Mouse (Mus musculus) left cerebral cortex, postnatal 36 days (tissue): ENCODE results near the gene Ccdc78. TPM values are rescaled to one million over a fixed set of nuclear protein-coding genes. Genes with fewer than 3 reads are reported as not detected.
A peak's percentile ranks its signal among the peaks of the same experiment; 100 is the strongest.
"Not testable (repeated sequence)": the region's sequence is repeated elsewhere in the genome, so short reads cannot be mapped to it uniquely, and the experiment has no call there.

Experiments
- DNase-seq, 2 experiments: peaks; one replicate each; pipeline ENCODE4 v3.0.0; 2021 to 2022; ENCODE audit warnings: low spot score in 2 of 2, mixed read lengths in 1 of 2
- intact Hi-C: fragments of 180-260 bp; cut with DNase I; formaldehyde crosslinking; loops from one replicate; pipeline ENCODE4 v1.15.1; 2025
- total RNA-seq, 2 experiments: library from RNA; stranded (reverse); gene quantifications; 2 replicates each; pipeline ENCODE4 v1.2.3; 2021

The Ccdc78 gene
- total RNA-seq, 2 experiments from 2014 or later, result not detected

DNA sequence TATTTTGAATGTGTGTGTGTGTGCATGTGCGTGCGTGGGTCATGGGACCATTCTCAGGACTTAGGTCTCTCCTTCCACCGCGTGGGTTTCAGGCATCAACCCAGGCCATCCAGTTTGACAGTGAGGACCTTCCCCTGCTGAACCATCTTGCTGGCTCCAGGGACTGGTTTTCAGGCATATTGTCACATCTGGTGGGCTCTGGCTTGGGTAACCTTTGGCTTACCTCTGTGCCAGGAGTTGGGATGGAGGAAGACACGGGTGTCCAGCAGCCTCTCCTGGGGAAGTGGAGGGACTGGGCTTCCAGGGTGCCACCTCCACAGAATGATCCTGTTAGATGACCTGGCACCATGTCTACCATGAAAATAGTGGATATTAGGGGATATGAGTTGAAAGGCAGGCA lies 8.4 kb upstream of the Ccdc78 start:
- intact Hi-C loops, result no loop called here
- DNase-seq, result no peak

GRCm38 (mm10) chr17:25781339-25781738 lies 5.0 kb upstream of the Ccdc78 start:
- DNase-seq, result no peak
- intact Hi-C loops, result no loop called here

- DNase-seq, result no peak
Measured at GRCm38 (mm10) chr17:25783086-25783485, 3.3 kb upstream of the Ccdc78 start.

GRCm38 (mm10) chr17:25783861-25784574 lies 2.4 kb upstream of the Ccdc78 start:
- no peak for DNase-seq
- intact Hi-C loops, result no loop called here

More at GRCm38 (mm10) chr17:25783086-25783485, 3.3 kb upstream of the Ccdc78 start:
- intact Hi-C loops, result no loop called here

DNA sequence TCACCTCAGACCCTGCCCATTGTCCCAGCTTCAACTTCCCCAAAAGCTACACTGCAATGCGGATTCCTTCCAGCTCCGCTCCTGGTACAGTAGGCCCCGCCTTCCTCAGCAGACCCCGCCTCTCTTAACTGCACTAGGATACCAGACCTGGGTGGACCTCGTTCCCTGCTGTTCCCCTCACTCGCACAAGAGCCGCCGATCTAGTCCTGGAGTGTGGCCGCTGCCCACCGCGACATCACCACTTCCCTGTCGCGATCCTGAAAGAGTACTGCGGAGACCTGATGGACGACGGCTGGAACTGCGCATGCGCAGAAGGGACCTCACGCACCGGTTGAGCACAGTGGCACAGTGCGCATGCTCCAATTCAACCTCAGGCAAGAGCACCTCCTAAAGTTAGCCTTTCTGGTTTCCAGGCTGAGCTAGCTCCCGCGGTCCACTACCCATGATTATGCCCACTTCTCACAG lies 1.1 kb upstream of the Ccdc78 start, which contains the start of gene Haghl:
Haghl (minus strand) TSS at position 393 of the 465 bp plus-strand sequence.
- intact Hi-C loops, result no loop called here
- peak; percentile 96 to 98 for DNase-seq

GRCm38 (mm10) chr17:25786781-25787504 lies 563 bp downstream of the Ccdc78 start:
- intact Hi-C loops, result no loop called here
- no peak for DNase-seq

DNA sequence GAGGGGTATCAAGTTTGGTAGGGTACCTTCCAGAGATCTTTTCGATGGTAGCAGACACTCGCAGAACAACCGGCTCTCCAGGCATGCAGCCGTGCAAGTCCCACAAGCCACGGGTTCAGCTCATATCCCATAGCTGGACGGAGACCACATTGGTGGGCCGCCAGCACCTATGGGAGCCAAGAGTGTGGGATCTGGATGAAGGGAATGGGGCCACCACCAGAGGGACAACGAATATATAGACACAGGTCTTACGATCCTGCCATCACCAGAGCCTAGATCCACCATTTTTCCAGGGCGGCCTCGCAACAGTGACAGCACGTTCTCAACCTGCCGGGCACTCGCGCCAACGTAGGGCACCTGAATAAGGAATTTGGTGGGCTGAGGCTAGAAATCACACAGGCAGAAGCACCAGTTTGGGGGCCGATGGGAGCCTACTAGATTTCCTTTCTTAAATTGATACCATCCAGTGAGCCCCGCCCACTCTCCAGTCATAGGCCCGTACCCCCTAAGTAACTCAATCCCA lies 5.0 kb downstream of the Ccdc78 start:
- DNase-seq, result no peak
- intact Hi-C loops, result loop anchor here (5.0 kb wide), 1 partner anchor 314 kb away; no protein-coding TSS in a partner anchor

GRCm38 (mm10) chr17:25791843-25792527 lies 5.6 kb downstream of the Ccdc78 start:
- intact Hi-C loops, result loop anchor here (5.0 kb wide), 1 partner anchor 315 kb away; no protein-coding TSS in a partner anchor

GRCm38 (mm10) chr17:25792615-25793014 lies 6.2 kb downstream of the Ccdc78 start, which contains the start of gene Fam173a:
Fam173a (minus strand) TSS chr17:25792901.
- intact Hi-C loops, result loop anchor here (5.0 kb wide), 1 partner anchor 315 kb away; no protein-coding TSS in a partner anchor

More at GRCm38 (mm10) chr17:25791843-25792527, 5.6 kb downstream of the Ccdc78 start:
- peak; percentile 89 for DNase-seq

DNA sequence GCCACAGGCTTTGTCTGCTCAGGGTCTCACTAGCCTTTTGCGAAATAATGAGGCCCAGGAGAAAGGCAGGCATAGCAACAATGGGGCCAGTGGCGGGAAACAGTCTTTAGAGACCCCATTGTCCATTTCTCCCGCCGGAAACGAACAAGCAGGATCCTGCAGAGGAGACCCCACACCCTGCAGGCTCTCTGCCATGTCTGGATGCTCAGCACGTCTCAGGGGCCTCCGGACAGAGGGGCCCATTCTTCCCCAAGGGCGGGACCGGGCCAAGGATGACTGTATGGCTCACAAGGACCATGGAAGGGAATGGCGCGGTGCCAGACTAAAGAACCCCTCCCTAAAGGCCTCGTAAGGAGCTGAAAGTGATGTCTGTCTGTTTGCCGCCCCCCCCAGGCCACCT lies 7.8 kb downstream of the Ccdc78 start:
- DNase-seq, result no peak
- intact Hi-C loops, result loop anchor here (5.0 kb wide), 1 partner anchor 317 kb away; no protein-coding TSS in a partner anchor

More at GRCm38 (mm10) chr17:25792615-25793014, 6.2 kb downstream of the Ccdc78 start, which contains the start of gene Fam173a:
- DNase-seq, result peak; percentile 54 to 69

- DNase-seq, result no peak
- intact Hi-C loops, result loop anchor here (5.0 kb wide), 1 partner anchor 318 kb away; no protein-coding TSS in a partner anchor
Measured at GRCm38 (mm10) chr17:25794998-25795397, 8.6 kb downstream of the Ccdc78 start.

- intact Hi-C loops, result no loop called here
- DNase-seq, result no peak
Measured at GRCm38 (mm10) chr17:25795609-25796092, 9.3 kb downstream of the Ccdc78 start, which contains the start of gene AC134908.4. AC134908.4 (minus strand) TSS chr17:25795659.

DNA sequence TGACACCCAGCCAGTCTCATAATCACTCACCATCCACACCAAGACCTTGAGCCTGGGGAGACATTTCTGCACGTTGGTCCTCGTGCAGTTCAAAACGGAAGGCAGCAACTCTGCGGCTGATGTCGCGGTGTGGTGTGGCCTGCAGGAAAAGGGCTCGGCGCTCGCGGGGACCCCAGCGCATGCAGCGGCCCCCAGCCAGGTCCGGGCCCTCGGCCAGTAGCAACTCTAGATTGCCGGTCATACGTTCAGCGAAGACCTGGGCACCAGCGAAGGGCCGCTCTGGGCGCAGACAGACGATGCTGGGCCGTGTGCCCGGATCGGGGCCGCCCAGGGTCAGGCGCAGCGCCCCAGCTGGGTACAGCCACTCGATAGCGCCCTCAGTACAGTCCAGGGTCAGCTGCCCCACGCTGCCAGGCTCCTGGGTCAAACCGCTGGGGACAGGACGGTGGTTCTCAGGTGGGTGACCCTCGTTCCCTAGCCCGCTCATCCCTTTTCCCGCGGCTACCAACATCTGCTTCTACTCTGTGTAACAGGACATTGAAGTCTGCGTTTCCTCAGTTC lies 9.9 kb downstream of the Ccdc78 start:
- no peak for DNase-seq
- intact Hi-C loops, result no loop called here

DNA sequence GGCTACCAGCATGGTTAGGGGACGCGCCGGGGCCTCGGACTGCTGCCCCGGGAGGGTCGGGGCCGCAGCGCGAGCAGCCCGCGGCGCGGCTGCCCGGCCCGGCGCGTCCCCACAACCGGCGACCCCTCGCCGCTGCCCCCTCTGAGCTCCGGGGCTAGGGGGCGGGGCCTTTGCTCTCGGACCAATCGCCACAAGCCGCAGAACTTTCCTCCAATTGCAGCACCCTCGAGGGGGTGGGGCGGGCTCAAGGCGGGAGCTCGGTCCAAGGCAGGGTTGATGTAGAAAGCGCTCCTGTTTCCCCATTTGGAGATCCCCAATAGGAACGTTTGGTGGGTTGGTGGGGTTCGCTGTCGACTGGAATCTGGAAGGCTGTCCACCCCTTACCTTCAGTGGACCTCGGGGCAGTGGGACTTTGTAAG lies 10.6 kb downstream of the Ccdc78 start, which contains the start of gene Metrn:
Metrn (minus strand) TSS at position 186 of the 419 bp plus-strand sequence.
- intact Hi-C loops, result loop anchor here (1.0 kb wide), 1 partner anchor 24 kb away; the partner anchor contains the start of gene Narfl
- DNase-seq, result peak; percentile 69

DNA sequence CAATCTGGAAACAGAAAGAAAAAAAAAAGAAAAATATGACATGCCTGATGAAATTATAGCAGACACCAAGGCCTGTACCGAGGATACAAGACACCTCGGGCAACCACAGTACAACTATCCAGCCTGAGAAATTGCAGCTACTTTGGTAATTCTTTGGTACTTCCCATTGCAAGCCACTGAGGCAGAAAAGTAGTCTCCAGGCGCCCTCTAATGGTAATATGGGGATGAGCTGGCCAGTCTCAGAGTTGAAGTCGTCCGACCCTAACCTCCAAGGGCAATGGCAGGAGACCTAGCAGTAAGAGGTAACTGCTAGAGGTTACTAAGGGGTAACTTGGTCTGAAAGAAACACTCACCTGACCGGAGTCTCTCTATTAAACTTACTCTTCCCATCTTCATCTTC lies 14.6 kb downstream of the Ccdc78 start:
- no peak for DNase-seq
- intact Hi-C loops, result loop anchor here (1.0 to 10.0 kb wide), 3 partner anchors 28 to 226 kb away; partner anchors contain the start of genes Lmf1, Narfl and Sox8

- intact Hi-C loops, result loop anchor here (10.0 kb wide), 1 partner anchor 228 kb away; the partner anchor contains the start of genes Lmf1 and Sox8
- peak; percentile 78 to 83 for DNase-seq
Measured at GRCm38 (mm10) chr17:25802825-25803517, 16.6 kb downstream of the Ccdc78 start.

GRCm38 (mm10) chr17:25806507-25806906 lies 20.1 kb downstream of the Ccdc78 start:
- intact Hi-C loops, result loop anchor here (10.0 kb wide), 1 partner anchor 232 kb away; the partner anchor contains the start of genes Lmf1 and Sox8
- DNase-seq, result no peak

GRCm38 (mm10) chr17:25807452-25807851 lies 21.1 kb downstream of the Ccdc78 start:
- not testable (repeated sequence) for DNase-seq
- intact Hi-C loops, result loop anchor here (10.0 kb wide), 1 partner anchor 233 kb away; the partner anchor contains the start of genes Lmf1 and Sox8
